Mouse (Mus musculus) MEL (cell line): ENCODE data around the gene Cdk15. TPM values are rescaled to one million over a fixed set of nuclear protein-coding genes. Genes with fewer than 3 reads are reported as not detected.

Source experiments
- DNase-seq: peaks from one replicate; pipeline ENCODE4 v3.0.0; 2011; ENCODE audit warnings: low read depth, low spot score
- H3K27ac ChIP-seq: 2 replicates; pipeline ENCODE4 v1.5.1; 2012; ENCODE audit warnings: low read depth, mild to moderate bottlenecking, control low read depth, low read length, moderate library complexity; ENCODE audit not compliant: control insufficient read depth
- H3K27me3 ChIP-seq, 2 experiments: fragments of 150-350 bp in 1 of 2; sonication (generic) in 1 of 2; 2 replicates each; pipeline ENCODE4 v1.6.1; 2012; ENCODE audit warnings: low read length in 2 of 2, mild to moderate bottlenecking in 2 of 2, improper control_type of control experiment in 1 of 2, moderate library complexity in 1 of 2; ENCODE audit not compliant: insufficient read depth in 2 of 2, control insufficient read depth in 1 of 2
- H3K36me3 ChIP-seq, 2 experiments: 2 replicates each; pipeline ENCODE4 v1.6.1; 2012 to 2014; ENCODE audit warnings: low read length in 2 of 2, improper control_type of control experiment in 1 of 2, inconsistent platforms in 1 of 2, mild to moderate bottlenecking in 1 of 2; ENCODE audit not compliant: insufficient read depth in 2 of 2, control insufficient read depth in 1 of 2
- H3K4me1 ChIP-seq, 2 experiments: fragments of 150-350 bp in 1 of 2; sonication (generic) in 1 of 2; 2 replicates each; pipeline ENCODE4 v1.6.1; 2012; ENCODE audit warnings: low read length in 2 of 2, improper control_type of control experiment in 1 of 2, mild to moderate bottlenecking in 1 of 2; ENCODE audit not compliant: insufficient read depth in 2 of 2, control insufficient read depth in 1 of 2
- H3K4me3 ChIP-seq, 2 experiments: fragments of 150-350 bp in 1 of 2; sonication (generic) in 1 of 2; 2 replicates each; pipeline ENCODE4 v1.5.1; 2012; ENCODE audit warnings: low read depth in 2 of 2, low read length in 2 of 2, mild to moderate bottlenecking in 2 of 2, moderate library complexity in 2 of 2, control low read depth in 1 of 2, improper control_type of control experiment in 1 of 2; ENCODE audit not compliant: control insufficient read depth in 1 of 2, insufficient read depth in 1 of 2
- H3K79me2 ChIP-seq: 2 replicates; pipeline ENCODE4 v1.6.1; 2012; ENCODE audit warnings: mild to moderate bottlenecking, low read length, moderate library complexity; ENCODE audit not compliant: control insufficient read depth, poor library complexity, insufficient read depth
- H3K9ac ChIP-seq: 2 replicates; pipeline ENCODE4 v1.6.1; 2012; ENCODE audit warnings: low read depth, mild to moderate bottlenecking, control low read depth, low read length, moderate library complexity; ENCODE audit not compliant: control insufficient read depth, poor library complexity, severe bottlenecking
- H3K9me3 ChIP-seq: fragments of 150-350 bp; sonication (generic); replicated peaks from 2 replicates; pipeline ENCODE4 v1.6.1; 2012; ENCODE audit warnings: mild to moderate bottlenecking, low read length, improper control_type of control experiment, moderate library complexity; ENCODE audit not compliant: insufficient read depth
- BHLHE40 ChIP-seq: IDR thresholded peaks from 2 replicates; pipeline ENCODE4 v1.6.1; 2012; ENCODE audit warnings: low read depth, mild to moderate bottlenecking, inconsistent platforms, low read length, improper control_type of control experiment, borderline replicate concordance
- CHD2 ChIP-seq: IDR thresholded peaks from 2 replicates; pipeline ENCODE4 v1.6.1; 2011; ENCODE audit warnings: low read length, improper control_type of control experiment
- CTCF ChIP-seq, 3 experiments: IDR thresholded peaks in 2 of 3; conservative IDR thresholded peaks in 1 of 3; 2 replicates each; pipeline ENCODE4 v1.5.1; 2011 to 2012; ENCODE audit warnings: low read length in 3 of 3, low read depth in 2 of 3, mild to moderate bottlenecking in 2 of 3, improper control_type of control experiment in 1 of 3, inconsistent platforms in 1 of 3, mixed read lengths in 1 of 3, moderate library complexity in 1 of 3; ENCODE audit not compliant: control insufficient read depth in 1 of 3, insufficient read depth in 1 of 3, poor library complexity in 1 of 3, severe bottlenecking in 1 of 3
- E2F4 ChIP-seq: IDR thresholded peaks from 2 replicates; pipeline ENCODE4 v1.6.1; 2011; ENCODE audit warnings: low read depth, low read length, improper control_type of control experiment, borderline replicate concordance
- ELF1 ChIP-seq: IDR thresholded peaks from 2 replicates; pipeline ENCODE4 v1.6.1; 2014; ENCODE audit warnings: low read depth, mild to moderate bottlenecking, inconsistent platforms, low read length, improper control_type of control experiment, moderate library complexity
- EP300 ChIP-seq, 2 experiments: IDR thresholded peaks; 2 replicates each; pipeline ENCODE4 v1.6.1; 2011; ENCODE audit warnings: improper control_type of control experiment in 2 of 2, low read length in 2 of 2, low read depth in 1 of 2, mild to moderate bottlenecking in 1 of 2
- GABPA ChIP-seq: IDR thresholded peaks from 2 replicates; pipeline ENCODE4 v1.6.1; 2012; ENCODE audit warnings: low read depth, mild to moderate bottlenecking, inconsistent platforms, low read length, improper control_type of control experiment, moderate library complexity
- JUND ChIP-seq: IDR thresholded peaks from 2 replicates; pipeline ENCODE4 v1.6.1; 2011; ENCODE audit warnings: low read depth, mild to moderate bottlenecking, improper control_type of control experiment, low read length
- KAT2A ChIP-seq: conservative IDR thresholded peaks from 2 replicates; pipeline ENCODE4 v1.6.1; 2012; ENCODE audit warnings: low read depth, low read length, improper control_type of control experiment, inconsistent platforms
- MEF2A ChIP-seq: IDR thresholded peaks from 2 replicates; pipeline ENCODE4 v1.6.1; 2014; ENCODE audit warnings: low read depth, mild to moderate bottlenecking, inconsistent platforms, low read length, improper control_type of control experiment; ENCODE audit not compliant: poor library complexity, insufficient replicate concordance, severe bottlenecking; ENCODE audit errors: extremely low read depth
- MYC ChIP-seq: IDR thresholded peaks from 2 replicates; pipeline ENCODE4 v1.6.1; 2011; ENCODE audit warnings: low read depth, mild to moderate bottlenecking, low read length, improper control_type of control experiment, moderate library complexity
- NRF1 ChIP-seq: IDR thresholded peaks from 2 replicates; pipeline ENCODE4 v1.6.1; 2014; ENCODE audit warnings: low read depth, mild to moderate bottlenecking, inconsistent platforms, low read length, improper control_type of control experiment, moderate library complexity; ENCODE audit not compliant: poor library complexity, insufficient read depth, severe bottlenecking
- POLR2A ChIP-seq, 2 experiments: IDR thresholded peaks; 2 replicates each; pipeline ENCODE4 v1.6.1; 2011 to 2012; ENCODE audit warnings: low read length in 2 of 2, mild to moderate bottlenecking in 2 of 2, control low read depth in 1 of 2, improper control_type of control experiment in 1 of 2, low read depth in 1 of 2, moderate library complexity in 1 of 2; ENCODE audit not compliant: control insufficient read depth in 1 of 2, insufficient read depth in 1 of 2, poor library complexity in 1 of 2
- POLR2AphosphoS5 ChIP-seq: IDR thresholded peaks from 2 replicates; pipeline ENCODE4 v1.6.1; 2012; ENCODE audit warnings: low read depth, borderline replicate concordance, mild to moderate bottlenecking, inconsistent platforms, low read length, moderate library complexity, mixed read lengths
- RAD21 ChIP-seq: IDR thresholded peaks from 2 replicates; pipeline ENCODE4 v1.6.1; 2011; ENCODE audit warnings: mild to moderate bottlenecking, low read depth, low read length, improper control_type of control experiment
- RCOR1 ChIP-seq: IDR thresholded peaks from 2 replicates; pipeline ENCODE4 v1.6.1; 2012; ENCODE audit warnings: low read depth, mild to moderate bottlenecking, inconsistent platforms, low read length, improper control_type of control experiment
- SIN3A ChIP-seq: IDR thresholded peaks from 2 replicates; pipeline ENCODE4 v1.6.1; 2012; ENCODE audit warnings: low read length, improper control_type of control experiment, inconsistent platforms
- TCF12 ChIP-seq: IDR thresholded peaks from 2 replicates; pipeline ENCODE4 v1.6.1; 2014; ENCODE audit warnings: low read depth, mild to moderate bottlenecking, inconsistent platforms, low read length, improper control_type of control experiment, moderate library complexity
- UBTF ChIP-seq: IDR thresholded peaks from 2 replicates; pipeline ENCODE4 v1.6.1; 2012; ENCODE audit warnings: low read depth, mild to moderate bottlenecking, inconsistent platforms, low read length, improper control_type of control experiment, moderate library complexity, borderline replicate concordance; ENCODE audit not compliant: insufficient read depth
- USF2 ChIP-seq, 2 experiments: IDR thresholded peaks; 2 replicates each; pipeline ENCODE4 v1.6.1; 2011 to 2012; ENCODE audit warnings: improper control_type of control experiment in 2 of 2, low read length in 2 of 2, borderline replicate concordance in 1 of 2, inconsistent platforms in 1 of 2, low read depth in 1 of 2, mild to moderate bottlenecking in 1 of 2; ENCODE audit not compliant: insufficient read depth in 1 of 2
- ZC3H11A ChIP-seq: IDR thresholded peaks from 2 replicates; pipeline ENCODE4 v1.6.1; 2012; ENCODE audit warnings: low read depth, mild to moderate bottlenecking, inconsistent platforms, low read length, improper control_type of control experiment
- ZKSCAN1 ChIP-seq: IDR thresholded peaks from 2 replicates; pipeline ENCODE4 v1.6.1; 2012; ENCODE audit warnings: low read depth, mild to moderate bottlenecking, inconsistent platforms, low read length, improper control_type of control experiment, moderate library complexity
- ZMIZ1 ChIP-seq: IDR thresholded peaks from 2 replicates; pipeline ENCODE4 v1.6.1; 2012; ENCODE audit warnings: low read depth, mild to moderate bottlenecking, inconsistent platforms, low read length, improper control_type of control experiment, moderate library complexity
- ZNF384 ChIP-seq: IDR thresholded peaks from 2 replicates; pipeline ENCODE4 v1.6.1; 2012; ENCODE audit warnings: low read depth, mild to moderate bottlenecking, inconsistent platforms, low read length, improper control_type of control experiment
- polyA plus RNA-seq, 2 experiments: library from polyadenylated mRNA; stranded (reverse) in 1 of 2; unstranded in 1 of 2; fragments of >175 nt in 1 of 2; fragments of >200 nt in 1 of 2; gene quantifications; 2 replicates each; pipeline versions ENCODE4 v1.2.1 to v1.2.4; 2012; ENCODE audit warnings: low replicate concordance in 2 of 2, low read depth in 1 of 2; ENCODE audit not compliant: insufficient read length in 2 of 2, insufficient read depth in 1 of 2, missing spikeins in 1 of 2
- total RNA-seq: library from RNA; depleted of rRNA; stranded (reverse); fragments of 300-350 nt; gene quantifications from 2 replicates; pipeline ENCODE4 v1.2.3, GENCODE M21; 2012

Cdk15 gene
- total and polyA plus RNA-seq, 3 experiments: not detected

DNA sequence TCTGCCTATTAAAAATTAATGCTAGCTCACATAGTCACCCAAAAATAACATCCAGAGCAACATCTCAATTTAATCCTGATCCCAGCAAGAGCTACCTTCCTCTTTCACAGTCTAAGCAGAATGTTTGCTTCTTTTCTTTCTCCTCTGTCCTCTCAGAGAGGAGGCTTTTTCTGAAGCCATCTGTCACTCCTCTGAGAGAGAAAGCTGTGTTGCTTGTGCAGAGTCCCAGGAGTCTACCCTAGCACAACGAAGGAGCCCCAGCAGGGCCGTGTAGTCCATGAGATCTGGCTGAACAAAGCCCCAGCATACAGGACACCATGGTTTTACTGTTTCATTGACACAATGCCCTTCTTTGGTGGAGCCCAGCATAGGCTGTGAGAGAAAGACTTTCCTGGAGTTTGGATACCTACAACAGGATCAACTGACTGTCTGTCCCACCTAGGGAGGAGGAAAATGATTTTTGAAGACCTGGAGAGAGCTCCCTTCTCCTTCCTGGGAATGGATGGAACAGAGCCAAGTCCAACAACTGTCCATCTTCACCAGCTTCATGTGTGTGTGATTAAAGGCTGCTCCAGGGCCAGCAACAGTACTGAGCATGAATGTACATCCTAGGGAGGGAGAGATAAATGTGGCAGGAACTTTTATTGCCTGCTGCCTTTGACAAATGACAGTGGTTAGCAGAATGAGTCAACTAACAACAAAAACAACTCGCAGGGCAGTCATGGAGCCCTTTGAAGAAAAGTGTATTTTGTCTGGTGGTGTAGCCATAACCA is 131.0 kb downstream of the Cdk15 start:
- Histone ChIP-seq H3K9me3 (no peaks in the 10 kb centered on the region), H3K36me3 (no peaks in the 10 kb centered on the region), H3K27me3 (peaks cover 0 to 3% of the 10 kb centered on the region in 2 experiments; a peak in 3 of 4 replicates), H3K4me3 (no peak overlapping the region), H3K4me1 (peaks cover 0 to 4% of the 10 kb centered on the region in 2 experiments; a peak in 1 of 4 replicates), H3K27ac (no peak overlapping the region), H3K79me2 (no peaks in the 10 kb centered on the region), H3K9ac (no peak overlapping the region)
- TF ChIP-seq SIN3A (no peak), ELF1 (no peak), POLR2AphosphoS5 (no peak), KAT2A (no peak), RCOR1 (no peak), CTCF (IDR thresholded peaks at IDR 0.05 in 2 of 3, conservative IDR thresholded peaks at IDR 0.05 in 1 of 3; ENCODE audit: control insufficient read depth in 1 of 3, insufficient read depth in 1 of 3, low read depth in 2 of 3, low read length in 3 of 3, poor library complexity in 1 of 3, severe bottlenecking in 1 of 3) (no peak), USF2 (IDR thresholded peaks at IDR 0.05; ENCODE audit: borderline replicate concordance in 1 of 2, insufficient read depth in 1 of 2, low read depth in 1 of 2, low read length in 2 of 2) (no peak), ZMIZ1 (no peak), BHLHE40 (no peak), EP300 (IDR thresholded peaks at IDR 0.05; ENCODE audit: low read depth in 1 of 2, low read length in 2 of 2) (no peak), NRF1 (no peak), UBTF (no peak), GABPA (no peak), ZNF384 (no peak), E2F4 (no peak), ZKSCAN1 (no peak), TCF12 (no peak)
- DNase-seq: no peak

- no peaks in the 10 kb centered on the region for H3K4me1 ChIP-seq
- TF ChIP-seq TCF12: no peak
- TF ChIP-seq RAD21: no peak
- no peak for TF ChIP-seq ZC3H11A
- TF ChIP-seq SIN3A: no peak
- no peak for TF ChIP-seq ELF1
- TF ChIP-seq POLR2A (IDR thresholded peaks at IDR 0.05; ENCODE audit: control insufficient read depth in 1 of 2, insufficient read depth in 1 of 2, low read depth in 1 of 2, low read length in 2 of 2, poor library complexity in 1 of 2): no peak
- TF ChIP-seq EP300 (IDR thresholded peaks at IDR 0.05; ENCODE audit: low read depth in 1 of 2, low read length in 2 of 2): no peak
- no peak for TF ChIP-seq CTCF (IDR thresholded peaks at IDR 0.05 in 2 of 3, conservative IDR thresholded peaks at IDR 0.05 in 1 of 3; ENCODE audit: control insufficient read depth in 1 of 3, insufficient read depth in 1 of 3, low read depth in 2 of 3, low read length in 3 of 3, poor library complexity in 1 of 3, severe bottlenecking in 1 of 3)
- TF ChIP-seq CHD2: no peak
- TF ChIP-seq MEF2A: no peak
- no peak for TF ChIP-seq JUND
- no peak for TF ChIP-seq POLR2AphosphoS5
- no peak for TF ChIP-seq ZMIZ1
- no peak for TF ChIP-seq KAT2A
- TF ChIP-seq MYC: no peak
- TF ChIP-seq, all 39 proteins: peak for 0
- no peak overlapping the region for H3K9ac ChIP-seq
- no peaks in the 10 kb centered on the region for H3K79me2 ChIP-seq
- H3K36me3 ChIP-seq: no peaks in the 10 kb centered on the region
- no peak for DNase-seq
- no peaks in the 10 kb centered on the region for H3K9me3 ChIP-seq
- H3K4me3 ChIP-seq: no peak overlapping the region
- H3K27ac ChIP-seq: no peak overlapping the region
- peaks cover 0 to 3% of the 10 kb centered on the region in 2 experiments; a peak in 3 of 4 replicates for H3K27me3 ChIP-seq
Observed at GRCm38 (mm10) chr1:59389181-59389580, 132.5 kb downstream of the Cdk15 start.
